Mouse (Mus musculus) induced T-regulatory cell, adult 2 months (primary cell): ENCODE measurements around the gene Cdh23.

Experiments
- DNase-seq: peaks from one replicate; pipeline ENCODE4 v3.0.0-alpha.2; 2012; ENCODE audit warnings: low read depth

The Cdh23 gene

GRCm38 (mm10) chr10:60481381-60481780, 214.9 kb downstream of the Cdh23 start:
- no peak for DNase-seq

DNA sequence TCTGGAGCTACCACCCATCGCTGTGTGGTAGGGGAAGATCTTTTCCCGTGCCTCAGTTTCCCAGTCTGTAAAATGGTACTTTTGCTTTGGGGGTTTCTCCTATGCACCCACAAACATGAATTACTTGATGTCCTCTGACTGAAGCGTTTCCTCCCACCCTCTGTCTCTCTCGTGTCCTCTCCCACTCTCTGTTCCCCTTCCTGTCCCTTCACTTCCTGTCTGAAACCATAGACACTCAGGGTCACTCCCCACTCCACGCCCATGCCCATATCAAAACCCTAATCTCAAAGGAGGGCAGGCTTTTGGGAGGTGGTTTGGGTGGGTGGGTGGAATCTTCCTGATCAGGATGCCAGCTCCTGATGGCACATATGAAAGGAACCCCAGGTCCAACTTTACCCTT, 221.7 kb downstream of the Cdh23 start:
- DNase-seq, result no peak

- no peak for DNase-seq
Measured at GRCm38 (mm10) chr10:60473782-60474322, 222.4 kb downstream of the Cdh23 start.

- DNase-seq, result no peak
Measured at GRCm38 (mm10) chr10:60467752-60468151, 228.5 kb downstream of the Cdh23 start.

GRCm38 (mm10) chr10:60463953-60464647, 232.2 kb downstream of the Cdh23 start:
- DNase-seq, result no peak

- no peak for DNase-seq
Measured at GRCm38 (mm10) chr10:60456662-60457397, 239.5 kb downstream of the Cdh23 start.

GRCm38 (mm10) chr10:60455193-60455592, 241.1 kb downstream of the Cdh23 start:
- no peak for DNase-seq

- no peak for DNase-seq
Measured at GRCm38 (mm10) chr10:60447186-60447585, 249.1 kb downstream of the Cdh23 start.

DNA sequence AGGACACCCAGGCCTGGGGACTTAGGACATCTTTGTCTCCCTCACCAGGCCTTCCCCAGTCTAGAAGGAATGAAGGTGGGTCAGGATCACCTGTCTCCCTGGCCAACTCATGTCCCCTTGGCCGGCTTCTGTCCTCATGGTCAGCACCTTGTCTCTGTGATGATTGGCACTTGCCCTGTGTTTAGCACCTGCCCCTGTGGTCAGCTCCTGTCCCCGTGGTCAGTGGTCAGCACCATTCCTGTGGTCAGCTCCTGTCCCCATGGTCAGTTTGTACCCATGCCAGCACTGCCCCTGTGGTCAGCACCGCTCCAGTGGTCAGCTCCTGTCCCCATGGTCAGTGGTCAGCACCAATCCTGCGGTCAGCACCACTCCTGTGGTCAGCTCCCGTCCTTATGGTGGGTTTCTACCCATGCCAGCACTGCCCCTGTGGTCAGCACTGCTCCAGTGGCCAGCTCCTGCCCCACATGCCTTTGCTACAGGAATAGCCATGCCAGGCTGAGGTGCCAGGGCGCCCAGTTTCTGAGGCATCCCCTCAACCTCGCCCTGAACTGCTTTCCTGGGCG, 251.2 kb downstream of the Cdh23 start:
- DNase-seq, result no peak

DNA sequence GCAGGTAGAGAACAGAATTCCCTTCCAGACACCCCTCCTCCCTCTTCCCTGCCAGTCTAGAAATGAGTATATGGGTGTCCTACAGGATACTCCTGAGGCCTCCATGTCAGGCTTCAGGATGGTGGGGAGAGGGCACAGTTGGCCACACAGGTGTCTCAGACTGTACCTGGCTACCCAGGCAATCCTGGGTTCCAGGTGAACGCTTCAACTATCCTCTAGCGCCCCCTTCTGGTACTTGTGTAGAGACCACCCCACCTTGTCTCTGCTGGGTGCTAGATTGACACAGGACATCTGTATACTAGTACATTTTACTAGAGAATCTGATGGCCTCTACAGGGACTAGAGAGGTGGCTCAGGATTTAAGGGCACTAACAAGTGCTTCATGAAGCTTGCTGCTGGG, 253.2 kb downstream of the Cdh23 start:
- peak; percentile 70 for DNase-seq

DNA sequence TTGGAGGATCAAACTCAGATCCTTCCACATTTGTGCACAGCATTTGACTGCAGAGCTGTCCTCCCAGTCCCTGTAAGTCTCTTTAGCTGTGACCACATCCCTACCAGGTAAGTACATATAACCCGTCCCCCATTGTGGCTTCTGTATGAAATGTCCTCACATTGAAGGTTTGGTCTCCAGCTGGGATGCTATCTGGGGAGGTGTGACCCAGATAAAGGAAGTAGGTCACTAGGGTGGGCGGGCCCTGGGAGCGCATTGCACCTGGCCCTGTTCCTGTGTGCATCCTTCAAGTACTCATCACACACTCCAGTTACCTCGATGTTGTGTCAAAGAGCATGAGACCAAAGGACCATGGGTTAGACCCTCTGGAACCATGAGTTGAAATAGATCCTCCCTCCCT, 254.0 kb downstream of the Cdh23 start:
- no peak for DNase-seq

- no peak for DNase-seq
Measured at GRCm38 (mm10) chr10:60432679-60433078, 263.6 kb downstream of the Cdh23 start.

GRCm38 (mm10) chr10:60430591-60430990, 265.7 kb downstream of the Cdh23 start:
- no peak for DNase-seq

DNA sequence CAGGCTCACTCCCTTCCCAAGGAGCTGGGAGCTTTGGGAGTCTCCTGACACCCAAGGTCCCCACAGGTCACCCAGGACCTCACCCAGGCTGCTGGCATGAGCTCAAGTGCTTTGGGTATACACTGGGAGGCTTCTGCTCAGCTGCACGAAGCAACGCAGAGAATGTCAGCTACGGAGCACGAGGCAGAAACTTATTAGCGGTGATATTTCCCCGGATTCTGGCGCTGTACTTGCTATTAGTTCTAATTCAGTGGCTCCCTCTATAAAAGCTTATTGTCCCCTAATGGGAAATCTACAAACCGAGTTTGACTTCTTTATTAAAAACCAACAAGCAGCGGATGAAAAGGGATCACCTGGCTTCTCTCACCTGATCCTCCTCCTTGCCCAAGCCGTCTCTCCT, 266.3 kb downstream of the Cdh23 start:
- no peak for DNase-seq

DNA sequence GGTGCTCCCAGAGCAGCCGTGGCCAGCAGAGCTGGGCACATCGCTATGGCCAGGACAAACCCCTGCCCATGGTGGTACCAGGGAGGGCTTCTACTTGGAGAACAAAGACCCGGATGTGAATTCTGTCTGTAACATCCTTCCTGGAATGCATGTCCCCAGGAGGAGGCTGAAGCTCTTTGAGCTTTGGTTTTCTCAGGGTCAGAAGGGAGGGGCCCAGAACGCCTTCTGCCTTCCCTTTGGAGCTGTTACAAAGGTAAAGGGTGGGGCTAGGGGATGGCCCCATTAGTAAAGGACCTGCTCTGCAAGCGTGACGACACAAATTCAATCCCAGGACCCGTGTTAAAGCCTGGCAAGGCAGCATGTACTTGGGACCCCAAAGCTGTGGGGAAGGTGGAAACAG, 273.5 kb downstream of the Cdh23 start:
- DNase-seq, result no peak

DNA sequence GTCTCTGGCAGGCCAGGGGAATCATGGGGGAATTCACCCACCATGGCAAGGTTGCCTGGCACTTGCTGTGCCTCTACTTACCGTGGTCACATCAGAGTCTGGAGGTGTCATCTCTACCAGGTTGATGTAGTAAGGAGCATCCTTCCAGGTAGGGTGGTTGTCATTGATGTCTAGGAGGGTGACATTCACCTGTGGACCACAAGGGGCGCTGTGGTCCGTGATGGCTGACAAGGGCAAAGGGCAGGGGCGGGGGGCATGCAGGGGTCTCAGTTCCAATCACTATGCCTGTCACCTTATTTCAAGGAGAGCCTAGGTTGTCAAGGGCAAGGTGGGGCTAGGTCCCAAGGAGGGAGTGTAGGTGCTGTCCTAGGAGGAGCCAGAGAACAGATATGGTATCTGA, 276.7 kb downstream of the Cdh23 start:
- DNase-seq, result peak; percentile 47

GRCm38 (mm10) chr10:60418137-60418536, 278.2 kb downstream of the Cdh23 start:
- peak; percentile 73 for DNase-seq

DNA sequence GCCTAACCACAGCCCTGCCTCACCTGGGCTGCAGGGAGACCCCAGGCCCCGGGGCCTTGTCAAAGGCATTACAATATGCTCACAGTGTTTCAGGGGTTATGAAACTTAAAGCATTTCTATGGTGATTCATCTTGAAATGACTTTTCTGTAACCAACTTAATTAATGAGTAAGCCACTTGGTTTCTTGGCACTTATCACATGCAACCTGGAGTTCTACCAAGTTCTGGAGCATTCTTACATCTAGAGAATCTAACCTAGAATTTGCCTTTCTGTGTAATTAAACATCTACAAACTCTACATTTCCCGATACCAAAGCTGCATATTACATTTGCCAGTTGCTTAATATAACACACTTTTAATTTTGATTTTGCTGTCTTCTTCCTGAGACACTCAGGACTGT, 279.2 kb downstream of the Cdh23 start:
- DNase-seq, result no peak

GRCm38 (mm10) chr10:60413756-60414155, 282.5 kb downstream of the Cdh23 start:
- no peak for DNase-seq

- no peak for DNase-seq
Measured at GRCm38 (mm10) chr10:60411794-60412193, 284.5 kb downstream of the Cdh23 start.

DNA sequence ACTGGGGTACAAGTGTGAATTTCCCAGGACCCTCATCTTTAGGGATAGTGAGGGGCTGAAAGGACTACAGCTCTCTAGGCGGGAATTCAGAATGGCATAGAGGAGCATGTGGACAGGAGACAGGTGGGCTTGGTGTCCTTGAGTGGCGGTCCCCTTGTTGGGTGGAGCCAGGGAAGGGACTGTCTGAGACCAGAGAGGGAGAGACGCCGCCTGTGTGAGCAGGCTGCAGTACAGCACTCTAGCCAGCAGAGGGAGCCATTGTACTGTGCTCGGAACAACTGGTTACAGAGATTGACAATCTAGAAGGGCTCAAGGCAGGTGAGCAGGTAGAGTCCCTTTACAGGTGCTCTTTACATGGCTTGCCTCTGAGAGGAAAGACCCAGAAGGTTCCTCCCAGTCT, 288.5 kb downstream of the Cdh23 start:
- DNase-seq, result peak; percentile 84

- DNase-seq, result no peak
Measured at GRCm38 (mm10) chr10:60405460-60406177, 290.7 kb downstream of the Cdh23 start.
